Mouse (Mus musculus) myocyte (in vitro differentiated cells): ENCODE measurements around the gene Ssb.

Experiments used
- CEBPB ChIP-seq: IDR thresholded peaks from 2 replicates; pipeline ENCODE4 v1.6.1; 2011; ENCODE audit warnings: mild to moderate bottlenecking, moderate library complexity; ENCODE audit not compliant: poor library complexity, insufficient read depth, severe bottlenecking
- E2F4 ChIP-seq: IDR thresholded peaks from one replicate; pipeline ENCODE4 v1.6.1; 2011; ENCODE audit warnings: mild to moderate bottlenecking, control low read depth, moderate library complexity; ENCODE audit not compliant: insufficient read depth
- MAX ChIP-seq: IDR thresholded peaks from one replicate; pipeline ENCODE4 v1.6.1; 2011; ENCODE audit warnings: low read depth, mild to moderate bottlenecking, control low read depth
- POLR2A ChIP-seq: IDR thresholded peaks from one replicate; pipeline ENCODE4 v1.6.1; 2011; ENCODE audit warnings: low read depth, mild to moderate bottlenecking, control low read depth, moderate library complexity; ENCODE audit not compliant: insufficient read length
- TCF12 ChIP-seq: IDR thresholded peaks from one replicate; pipeline ENCODE4 v1.6.1; 2011; ENCODE audit warnings: mild to moderate bottlenecking, control low read depth; ENCODE audit not compliant: poor library complexity, insufficient read depth, severe bottlenecking
- USF1 ChIP-seq: IDR thresholded peaks from one replicate; pipeline ENCODE4 v1.6.1; 2011; ENCODE audit warnings: low read depth, mild to moderate bottlenecking, control low read depth, moderate library complexity

- no peak for TF ChIP-seq POLR2A
- TF ChIP-seq E2F4 = no peak
- no peak for TF ChIP-seq CEBPB
- TF ChIP-seq MAX = no peak
- TF ChIP-seq TCF12 = no peak
- TF ChIP-seq USF1 = no peak
Observed at GRCm38 (mm10) chr2:69893145-69893544, 31.8 kb downstream of the Ssb start.
